Mouse (Mus musculus) intestine, embryonic 15.5 days (tissue): ENCODE measurements around the gene Osm. TPM values are rescaled to one million over a fixed set of nuclear protein-coding genes. Genes with fewer than 3 reads are reported as not detected.

Experiments
- ATAC-seq: fragments of 200-750 bp; cut with Nextera tagmentation; 2 replicates; pipeline ENCODE4 v1.8.0; 2017; ENCODE audit warnings: moderate TSS enrichment, moderate library complexity
- H3K27ac ChIP-seq: fragments of 300-500 bp; sonication (generic); 2 replicates; pipeline ENCODE4 v1.5.1; 2015; ENCODE audit warnings: mild to moderate bottlenecking, inconsistent platforms
- H3K27me3 ChIP-seq: fragments of 300-500 bp; sonication (generic); replicated peaks from 2 replicates; pipeline ENCODE4 v1.6.1; 2015; ENCODE audit warnings: inconsistent platforms
- H3K36me3 ChIP-seq: fragments of 300-500 bp; sonication (generic); 2 replicates; pipeline ENCODE4 v1.6.1; 2015; ENCODE audit warnings: inconsistent platforms
- H3K4me1 ChIP-seq: fragments of 300-500 bp; sonication (generic); replicated peaks from 2 replicates; pipeline ENCODE4 v1.6.1; 2015; ENCODE audit warnings: inconsistent platforms
- H3K4me2 ChIP-seq: fragments of 300-500 bp; sonication (generic); replicated peaks from 2 replicates; pipeline ENCODE4 v1.6.1; 2015; ENCODE audit warnings: mild to moderate bottlenecking, inconsistent platforms
- H3K4me3 ChIP-seq: fragments of 300-500 bp; sonication (generic); replicated peaks from 2 replicates; pipeline ENCODE4 v1.5.1; 2015; ENCODE audit warnings: inconsistent platforms
- H3K9ac ChIP-seq: fragments of 300-500 bp; sonication (generic); 2 replicates; pipeline ENCODE4 v1.6.1; 2015; ENCODE audit warnings: inconsistent platforms
- H3K9me3 ChIP-seq: fragments of 300-500 bp; sonication (generic); 2 replicates; pipeline ENCODE4 v1.6.1; 2016; ENCODE audit warnings: inconsistent platforms
- WGBS: fragments of 180-500 bp; shearing (Covaris S2); methylation state at CpG from one replicate; pipeline ENCODE4 v1.1.7; 2015; 5-methylcytosine and 5-hydroxymethylcytosine counted together
- polyA plus RNA-seq: library from polyadenylated mRNA; unstranded; fragments of >200 nt; fragmentation: Nextera tagmentation; extraction: Ambion mirVana; gene quantifications from 2 replicates; pipeline ENCODE4 v1.2.1, GENCODE M21; 2015

The Osm gene
- polyA plus RNA-seq, 1 experiment from 2014 or later: 0.26 TPM

DNA sequence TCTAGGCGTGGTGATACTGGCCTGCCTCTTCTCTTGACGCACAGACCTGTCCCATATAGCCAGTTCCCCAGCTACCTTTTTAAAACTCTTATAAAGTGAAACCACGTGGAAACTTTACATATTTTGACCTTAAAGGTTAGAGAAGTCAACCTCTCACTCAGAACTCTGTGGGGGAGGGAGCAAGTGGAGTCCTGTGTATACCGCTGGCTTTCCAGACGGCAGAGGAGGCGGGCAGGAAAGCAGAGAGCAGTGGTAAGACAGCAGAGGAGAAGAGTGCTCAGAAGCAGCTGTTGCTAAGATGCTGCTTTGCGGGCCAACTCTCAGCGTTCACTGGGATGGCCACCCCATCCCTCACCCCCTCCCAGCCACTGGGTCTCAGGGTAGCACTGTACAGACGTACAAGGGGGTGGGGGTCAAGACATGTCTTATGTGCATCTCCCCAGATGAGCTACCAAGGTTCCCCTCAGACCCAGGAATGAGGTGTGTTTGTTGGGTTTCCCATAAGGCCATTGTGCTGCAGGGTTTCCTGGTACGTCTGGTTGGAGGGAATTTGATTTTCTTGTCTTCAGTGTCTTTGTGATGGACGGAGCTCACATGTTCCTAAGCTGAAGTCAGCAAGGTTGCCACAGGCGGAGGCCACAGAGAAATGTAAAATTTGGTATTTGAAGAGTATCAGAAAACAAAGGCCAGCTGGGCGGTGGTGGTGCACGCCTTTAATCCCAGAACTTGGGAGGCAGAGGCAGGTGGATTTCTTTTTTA lies 11.2 kb downstream of the Osm start:
- 71% methylated on average over 14 of the region's 14 CpGs for WGBS
- Histone ChIP-seq H3K36me3 (no peaks in the 10 kb centered on the region), H3K9ac (no peak overlapping the region), H3K4me2 (no peak overlapping the region), H3K4me3 (no peak overlapping the region), H3K27ac (no peak overlapping the region), H3K27me3 (no peaks in the 10 kb centered on the region), H3K4me1 (no peaks in the 10 kb centered on the region), H3K9me3 (no peaks in the 10 kb centered on the region)
- no peak for ATAC-seq

DNA sequence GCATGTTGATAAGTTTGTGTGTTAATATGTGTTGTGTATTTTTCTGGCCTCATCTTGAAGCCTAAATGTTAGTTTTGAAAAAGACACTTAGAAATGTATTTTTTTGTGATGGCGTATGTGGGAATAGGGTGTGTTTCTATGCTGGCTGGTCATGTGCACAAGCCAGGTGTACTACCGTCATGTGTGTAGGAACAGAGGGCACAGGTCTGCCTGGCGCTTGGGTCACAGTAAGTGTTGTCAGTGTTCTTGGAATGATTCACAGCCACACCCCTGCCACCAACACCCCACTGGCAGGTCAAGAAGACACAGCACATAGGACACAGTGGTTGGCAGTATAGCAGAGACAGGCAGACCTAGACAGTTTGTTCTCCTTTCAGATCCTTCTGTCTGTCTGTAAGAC lies 12.9 kb downstream of the Osm start:
- Histone ChIP-seq H3K27ac (no peak overlapping the region), H3K27me3 (no peaks in the 10 kb centered on the region), H3K36me3 (no peaks in the 10 kb centered on the region), H3K9ac (no peak overlapping the region), H3K4me2 (no peak overlapping the region), H3K4me3 (no peak overlapping the region), H3K4me1 (no peaks in the 10 kb centered on the region), H3K9me3 (no peaks in the 10 kb centered on the region)
- ATAC-seq: peak; percentile 51; the same call in 1 of the 2 replicates
- 88% methylated on average over 3 of the region's 3 CpGs for WGBS

GRCm38 (mm10) chr11:4250290-4250689 lies 14.1 kb downstream of the Osm start:
- no peak overlapping the region for H3K27ac ChIP-seq
- H3K9me3 ChIP-seq: no peaks in the 10 kb centered on the region
- no peak overlapping the region for H3K4me3 ChIP-seq
- no peak overlapping the region for H3K4me2 ChIP-seq
- ATAC-seq: no peak
- H3K9ac ChIP-seq: no peak overlapping the region
- no peaks in the 10 kb centered on the region for H3K27me3 ChIP-seq
- 70% methylated on average over 7 of the region's 7 CpGs for WGBS
- H3K4me1 ChIP-seq: no peaks in the 10 kb centered on the region
- no peaks in the 10 kb centered on the region for H3K36me3 ChIP-seq

DNA sequence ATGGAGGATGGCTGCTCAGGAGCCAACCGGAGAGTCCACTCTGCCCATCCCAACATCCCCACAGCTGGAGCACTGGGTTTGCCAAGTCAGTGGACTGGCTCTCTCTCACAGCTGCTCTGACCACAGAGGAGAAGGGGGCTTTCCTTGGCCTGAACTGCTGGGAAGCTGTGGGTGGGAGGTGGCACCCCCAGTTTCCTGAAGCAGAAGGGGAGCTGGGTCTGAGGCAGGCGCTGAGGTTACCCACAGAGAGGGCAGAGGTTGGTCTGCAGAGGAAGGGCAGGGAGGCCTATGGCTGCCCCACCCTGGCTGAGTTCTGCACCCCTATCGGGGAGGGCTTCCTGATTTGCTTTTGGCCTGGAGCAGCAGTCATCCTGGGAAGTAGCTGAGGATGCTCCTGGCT lies 15.2 kb downstream of the Osm start:
- H3K4me1 ChIP-seq: 0 out of 2 replicates have a peak, but pooled peaks cover 4% of the 10 kb centered on the region
- no peak overlapping the region for H3K4me2 ChIP-seq
- H3K4me3 ChIP-seq: no peak overlapping the region
- ATAC-seq: no peak
- no peaks in the 10 kb centered on the region for H3K9me3 ChIP-seq
- H3K9ac ChIP-seq: no peak overlapping the region
- no peaks in the 10 kb centered on the region for H3K36me3 ChIP-seq
- H3K27me3 ChIP-seq: no peaks in the 10 kb centered on the region
- no peak overlapping the region for H3K27ac ChIP-seq
- 66% methylated on average over 3 of the region's 3 CpGs for WGBS

DNA sequence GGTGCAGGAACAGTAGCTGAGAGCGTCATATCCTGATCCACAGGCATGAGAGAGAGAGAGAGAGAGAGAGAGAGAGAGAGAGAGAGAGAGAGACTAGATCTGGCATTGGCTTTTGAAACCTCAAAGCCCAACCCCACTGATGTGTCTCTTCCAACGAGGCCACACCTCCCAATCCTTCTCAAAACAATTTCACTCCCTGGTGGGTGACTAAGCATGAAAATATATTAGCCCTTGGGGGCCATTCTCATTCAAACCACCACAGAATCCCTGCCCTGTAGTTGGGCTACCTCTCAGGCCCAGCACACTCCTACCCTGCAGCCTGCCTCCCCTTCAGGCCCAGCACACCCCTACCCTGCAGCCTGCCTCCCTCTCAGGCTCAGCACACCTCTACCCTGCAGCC lies 16.7 kb downstream of the Osm start:
- H3K9ac ChIP-seq: no peak overlapping the region
- 0 out of 2 replicates have a peak, but pooled peaks cover 14% of the 10 kb centered on the region for H3K4me1 ChIP-seq
- H3K4me2 ChIP-seq: no peak overlapping the region
- no peaks in the 10 kb centered on the region for H3K36me3 ChIP-seq
- H3K4me3 ChIP-seq: no peak overlapping the region
- H3K9me3 ChIP-seq: no peaks in the 10 kb centered on the region
- H3K27me3 ChIP-seq: no peaks in the 10 kb centered on the region
- WGBS: 62% methylated on average over 2 of the region's 2 CpGs
- no peak overlapping the region for H3K27ac ChIP-seq
- no peak for ATAC-seq

DNA sequence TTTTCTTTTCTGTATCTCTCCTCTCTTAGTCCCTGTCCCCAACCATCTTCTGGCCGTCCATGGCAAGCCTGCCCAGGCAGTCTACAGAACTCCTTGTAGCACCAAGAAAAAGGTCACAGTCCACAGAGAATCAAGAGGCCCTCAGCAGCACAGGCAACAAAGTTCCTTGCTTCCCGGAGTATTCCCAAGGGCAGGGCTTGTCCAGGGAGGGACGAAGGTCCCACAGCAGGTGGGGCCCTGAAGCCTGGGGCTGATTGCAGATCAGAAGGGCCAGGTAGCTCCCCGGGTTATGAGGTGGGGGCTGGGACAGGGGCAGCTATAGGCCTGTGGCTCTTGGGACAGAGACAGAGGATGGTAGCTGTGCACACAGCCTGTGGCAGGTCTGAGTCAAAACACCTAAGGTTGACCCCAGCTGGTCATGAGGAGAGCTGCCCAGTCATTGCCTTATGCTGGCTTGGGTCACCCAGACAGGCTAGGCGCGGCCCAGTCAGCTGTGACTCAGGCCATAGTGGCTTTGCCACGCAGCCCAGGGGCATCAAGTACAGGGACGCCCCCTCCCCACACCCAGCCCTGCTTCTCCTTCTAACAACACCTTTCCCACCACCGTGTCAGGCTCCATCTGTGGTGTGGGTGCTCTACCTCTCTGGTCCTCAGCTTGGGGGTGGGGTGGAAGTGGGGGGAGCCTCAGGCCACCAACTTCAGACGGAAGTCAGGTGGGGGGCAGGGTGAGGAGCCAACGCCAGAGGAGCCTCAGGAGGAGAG lies 20.8 kb downstream of the Osm start, which contains the start of gene Lif:
Gene Lif, plus strand, starts transcription at position 712 of the 762 bp plus-strand sequence.
- no peaks in the 10 kb centered on the region for H3K36me3 ChIP-seq
- peaks cover 37% of the 10 kb centered on the region for H3K4me1 ChIP-seq
- H3K27ac ChIP-seq: peak within 1 kb of the TSS; percentile 74
- H3K4me2 ChIP-seq: peak within 1 kb of the TSS; percentile 54
- no peak within 1 kb of the TSS for H3K4me3 ChIP-seq
- no peaks in the 10 kb centered on the region for H3K27me3 ChIP-seq
- peak; percentile 79 for ATAC-seq
- 57% methylated on average over 11 of the region's 11 CpGs for WGBS
- no peaks in the 10 kb centered on the region for H3K9me3 ChIP-seq
- H3K9ac ChIP-seq: no peak within 1 kb of the TSS

GRCm38 (mm10) chr11:4257756-4258155 lies 21.5 kb downstream of the Osm start:
- Histone ChIP-seq H3K4me3 (no peak overlapping the region), H3K27me3 (no peaks in the 10 kb centered on the region), H3K4me2 (peak overlapping the region; percentile 54), H3K36me3 (no peaks in the 10 kb centered on the region), H3K9me3 (no peaks in the 10 kb centered on the region), H3K9ac (no peak overlapping the region), H3K27ac (peak overlapping the region; percentile 68), H3K4me1 (peaks cover 43% of the 10 kb centered on the region)
- ATAC-seq: no peak
- whole genome bisulfite sequencing: 66% methylated on average over 5 of the region's 5 CpGs

GRCm38 (mm10) chr11:4258657-4259082 lies 22.4 kb downstream of the Osm start:
- Histone ChIP-seq H3K4me2 (peak overlapping the region; percentile 54), H3K9ac (no peak overlapping the region), H3K4me1 (peaks cover 51% of the 10 kb centered on the region), H3K36me3 (no peaks in the 10 kb centered on the region), H3K4me3 (no peak overlapping the region), H3K27me3 (no peaks in the 10 kb centered on the region), H3K9me3 (no peaks in the 10 kb centered on the region), H3K27ac (no peak overlapping the region)
- peak; percentile 34 for ATAC-seq
- under 1% methylated on average over 7 of the region's 7 CpGs for WGBS

- 0 out of 2 replicates have a peak, but pooled peaks have one; percentile 5 for ATAC-seq
- 22% methylated on average over 14 of the region's 14 CpGs for WGBS
- Histone ChIP-seq H3K4me1 (peaks cover 68% of the 10 kb centered on the region), H3K27ac (0 out of 2 replicates have a peak overlapping the region, but pooled peaks have one; percentile 48), H3K9me3 (no peaks in the 10 kb centered on the region), H3K4me3 (no peak overlapping the region), H3K4me2 (peak overlapping the region; percentile 37), H3K9ac (no peak overlapping the region), H3K27me3 (peaks cover 3% of the 10 kb centered on the region; the same call in 1 of the 2 replicates), H3K36me3 (no peaks in the 10 kb centered on the region)
These were observed 24.4 kb downstream of the Osm start for GRCm38 (mm10) chr11:4260463-4261187.

DNA sequence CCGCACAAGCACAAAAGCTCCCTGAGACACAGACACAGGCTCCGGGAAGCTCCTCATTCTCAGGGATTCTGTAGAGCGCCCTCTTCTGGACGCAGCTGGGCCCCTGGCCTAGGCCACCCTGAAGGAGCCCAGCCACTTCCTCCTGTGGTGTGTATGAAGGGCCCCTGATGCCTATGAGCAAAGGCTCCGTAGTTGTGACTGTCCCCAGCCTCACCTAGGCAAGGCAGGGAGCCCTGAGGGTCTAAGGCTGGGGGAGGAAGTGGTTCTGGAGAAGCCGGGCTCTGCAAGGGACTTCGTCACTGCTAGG lies 24.9 kb downstream of the Osm start:
- H3K27me3 ChIP-seq: peaks cover 7% of the 10 kb centered on the region; the same call in 1 of the 2 replicates
- no peaks in the 10 kb centered on the region for H3K9me3 ChIP-seq
- no peak overlapping the region for H3K4me3 ChIP-seq
- no peak for ATAC-seq
- no peaks in the 10 kb centered on the region for H3K36me3 ChIP-seq
- H3K4me1 ChIP-seq: peaks cover 70% of the 10 kb centered on the region
- no peak overlapping the region for H3K9ac ChIP-seq
- peak overlapping the region; percentile 45; the same call in 1 of the 2 replicates for H3K27ac ChIP-seq
- 55% methylated on average over 7 of the region's 7 CpGs for WGBS
- no peak overlapping the region for H3K4me2 ChIP-seq

DNA sequence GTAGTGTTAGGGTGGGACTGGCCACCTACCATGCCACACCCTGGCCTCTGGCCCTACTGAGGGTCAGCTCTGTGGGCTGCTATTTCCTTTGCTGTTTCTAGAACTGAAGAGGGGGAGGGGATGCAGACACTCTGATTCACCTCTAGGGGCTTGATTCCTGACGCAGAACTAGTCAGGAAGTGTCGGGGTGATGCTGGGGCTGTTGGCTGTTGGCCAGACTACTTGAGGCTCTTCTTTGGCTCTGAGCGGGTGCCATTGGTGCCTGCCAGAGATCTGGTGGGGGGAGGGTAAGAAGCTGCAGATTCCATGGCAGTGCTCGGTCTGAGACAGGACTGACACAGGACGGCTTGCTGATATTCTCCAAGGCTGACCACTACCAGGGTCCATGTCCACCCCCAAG lies 25.7 kb downstream of the Osm start:
- WGBS: 33% methylated on average over 5 of the region's 5 CpGs
- H3K4me1 ChIP-seq: peaks cover 71% of the 10 kb centered on the region
- no peak overlapping the region for H3K4me2 ChIP-seq
- no peaks in the 10 kb centered on the region for H3K36me3 ChIP-seq
- peaks cover 10% of the 10 kb centered on the region for H3K27me3 ChIP-seq
- H3K9me3 ChIP-seq: no peaks in the 10 kb centered on the region
- no peak for ATAC-seq
- no peak overlapping the region; the same call in 1 of the 2 replicates for H3K9ac ChIP-seq
- no peak overlapping the region for H3K4me3 ChIP-seq
- H3K27ac ChIP-seq: no peak overlapping the region

GRCm38 (mm10) chr11:4262847-4263246 lies 26.6 kb downstream of the Osm start:
- Histone ChIP-seq H3K36me3 (no peaks in the 10 kb centered on the region), H3K4me1 (peaks cover 67% of the 10 kb centered on the region), H3K27ac (no peak overlapping the region), H3K9ac (no peak overlapping the region), H3K27me3 (peaks cover 18% of the 10 kb centered on the region), H3K4me3 (no peak overlapping the region), H3K4me2 (0 out of 2 replicates have a peak overlapping the region, but pooled peaks have one; percentile 17), H3K9me3 (no peaks in the 10 kb centered on the region)
- 21% methylated on average over 7 of the region's 7 CpGs for WGBS
- ATAC-seq: no peak
